Mouse (Mus musculus) urinary bladder, postnatal 14 days (tissue): ENCODE data around the gene Dlat.
A peak's percentile ranks its signal among the peaks of the same experiment; 100 is the strongest.
"Not testable (repeated sequence)": the region's sequence is repeated elsewhere in the genome, so short reads cannot be mapped to it uniquely, and the experiment has no call there.

Experiments used
- DNase-seq: peaks from one replicate; pipeline ENCODE4 v3.0.0; 2021; ENCODE audit warnings: low spot score

The Dlat gene

GRCm38 (mm10) chr9:50660431-50660830 is 851 bp upstream of the Dlat start:
- no peak for DNase-seq

GRCm38 (mm10) chr9:50658941-50659388 is 615 bp downstream of the Dlat start:
- no peak for DNase-seq

GRCm38 (mm10) chr9:50658391-50658790 is 1.2 kb downstream of the Dlat start:
- DNase-seq = no peak

DNA sequence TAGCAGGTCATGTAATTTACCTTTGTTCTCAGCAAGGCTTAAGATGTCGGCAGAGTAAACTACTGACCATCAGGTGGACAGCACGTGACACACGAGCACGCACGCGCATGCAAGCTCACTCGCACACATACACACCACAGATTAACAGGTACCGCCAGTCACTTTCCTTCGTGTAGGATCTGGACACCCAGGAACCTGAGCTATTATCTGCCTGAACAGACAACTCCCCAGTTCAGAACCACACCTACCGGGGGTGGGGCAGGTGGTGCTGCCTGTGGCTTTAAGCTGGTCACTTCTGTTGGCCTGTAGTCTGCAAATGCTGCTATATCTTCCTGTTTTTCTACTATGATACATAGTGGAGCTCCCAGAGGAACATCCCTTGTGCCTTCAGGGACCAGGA is 9.1 kb downstream of the Dlat start:
- DNase-seq = no peak

DNA sequence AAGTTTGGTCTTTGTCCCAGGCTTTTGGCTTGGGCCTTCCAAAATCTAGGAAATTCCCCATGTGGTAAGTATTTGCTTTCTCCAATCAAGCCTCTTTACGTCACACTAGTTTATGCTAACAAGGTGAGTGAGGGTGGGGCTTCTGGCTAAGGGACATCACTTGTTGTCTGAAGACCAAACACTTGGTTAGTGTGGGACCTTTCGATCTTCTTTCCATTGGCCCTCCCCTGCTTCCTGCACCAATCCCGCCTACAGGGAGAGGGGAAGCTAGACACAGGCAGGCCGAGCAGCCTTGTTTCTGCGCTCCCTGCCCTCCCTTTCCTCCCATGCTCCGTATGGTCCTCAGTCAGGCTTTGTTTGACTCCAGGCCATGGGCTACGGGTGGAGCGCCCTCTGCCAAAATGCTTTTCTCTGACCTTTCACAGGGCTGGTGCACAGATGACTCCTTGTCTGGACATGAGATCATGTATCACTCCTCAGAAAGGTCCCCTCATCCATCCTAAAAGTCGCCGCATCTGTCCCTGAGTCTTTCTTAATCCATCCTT is 12.7 kb downstream of the Dlat start:
- DNase-seq = no peak

GRCm38 (mm10) chr9:50634270-50634669 is 25.3 kb downstream of the Dlat start:
- DNase-seq = no peak

- DNase-seq = no peak
Measured at GRCm38 (mm10) chr9:50633059-50633458, 26.5 kb downstream of the Dlat start.

DNA sequence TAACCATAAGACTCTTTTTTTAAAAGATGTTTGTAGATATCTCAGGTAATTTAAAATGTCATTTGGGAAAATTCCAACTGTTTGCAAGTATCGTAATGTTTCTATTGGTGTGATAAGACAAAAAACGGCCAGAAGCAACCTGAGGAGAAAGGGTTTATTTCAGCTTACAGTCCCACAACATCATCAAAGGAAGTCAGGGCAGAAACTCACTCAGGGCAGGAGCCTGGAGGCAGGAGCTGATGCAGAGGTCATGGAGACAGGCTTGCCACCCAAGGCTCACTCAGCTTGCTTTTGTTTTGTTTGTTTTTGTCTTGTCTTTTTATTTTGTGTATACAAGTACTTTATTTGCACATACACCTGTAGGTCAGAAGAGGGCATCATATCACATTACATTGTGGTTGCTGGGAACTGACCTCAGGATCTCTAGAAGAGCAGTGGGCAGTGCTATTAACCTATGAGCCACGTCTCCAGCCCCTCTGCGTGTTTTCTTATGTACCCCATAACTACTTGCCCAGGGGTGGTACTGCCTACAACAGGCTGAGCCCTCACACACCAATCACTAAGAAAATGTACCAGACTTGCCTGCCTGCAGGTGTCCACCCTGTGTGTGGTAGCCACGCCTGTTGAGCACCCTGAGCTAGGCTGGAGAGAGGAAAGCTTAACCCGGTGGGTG is 27.4 kb downstream of the Dlat start:
- DNase-seq = no peak

DNA sequence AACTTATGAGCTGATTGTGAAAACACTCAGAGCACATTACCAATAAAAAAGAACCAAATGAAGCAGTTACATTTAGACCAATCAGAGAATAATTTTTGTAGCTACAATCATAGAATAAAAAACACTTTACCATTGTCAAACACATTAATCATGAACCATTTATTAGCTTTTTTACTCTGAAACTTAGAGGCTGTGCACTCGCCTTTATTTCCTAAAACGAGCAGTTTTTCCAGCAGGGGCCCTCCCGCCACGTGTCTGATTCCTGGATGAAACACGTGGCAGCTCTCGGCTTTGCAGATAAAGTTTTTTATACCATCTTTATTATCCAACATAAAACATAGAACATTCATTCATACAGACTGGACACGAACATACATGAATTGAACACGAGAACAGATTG is 28.7 kb downstream of the Dlat start:
- DNase-seq = not testable (repeated sequence)

GRCm38 (mm10) chr9:50617794-50618330 is 41.7 kb downstream of the Dlat start:
- DNase-seq = no peak

- peak; percentile 87 for DNase-seq
Measured at GRCm38 (mm10) chr9:50616766-50617603, 42.6 kb downstream of the Dlat start, which contains the start of the genes Pih1d2 and Nkapd1. TSS of gene Pih1d2 (plus strand) at chr9:50617321. TSS of gene Nkapd1 (minus strand) at chr9:50617464.

DNA sequence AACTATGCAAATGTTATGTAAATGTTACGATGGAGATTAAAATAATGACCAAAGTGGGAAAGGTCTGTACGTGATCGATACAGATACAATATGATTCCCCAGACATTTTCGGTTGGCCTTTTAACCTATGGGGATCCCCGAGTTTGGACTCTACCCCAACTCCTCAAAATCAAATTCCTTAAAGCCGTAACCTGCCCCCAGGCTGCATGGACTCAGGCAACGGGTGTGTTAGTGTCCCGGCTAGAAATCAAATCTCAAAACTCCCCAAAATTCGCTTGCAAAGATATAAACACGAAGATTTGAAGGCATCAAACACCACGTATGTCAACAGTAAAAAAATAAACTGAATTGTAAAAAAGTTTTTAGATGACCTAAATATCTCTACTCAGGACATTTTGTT is 43.4 kb downstream of the Dlat start:
- no peak for DNase-seq

- DNase-seq = no peak
Measured at GRCm38 (mm10) chr9:50612115-50612514, 47.5 kb downstream of the Dlat start.

GRCm38 (mm10) chr9:50604338-50604737 is 55.2 kb downstream of the Dlat start:
- no peak for DNase-seq

- no peak for DNase-seq
Measured at GRCm38 (mm10) chr9:50603998-50604324, 55.6 kb downstream of the Dlat start.

GRCm38 (mm10) chr9:50603189-50603997 is 56.2 kb downstream of the Dlat start, which contains the start of the genes Sdhd and Timm8b:
TSS of gene Sdhd (minus strand) at chr9:50603812.
TSS of gene Timm8b (plus strand) at chr9:50603910.
- peak; percentile 93 for DNase-seq

GRCm38 (mm10) chr9:50602055-50602845 is 57.3 kb downstream of the Dlat start:
- no peak for DNase-seq

- DNase-seq = no peak
Measured at GRCm38 (mm10) chr9:50601536-50601935, 58.0 kb downstream of the Dlat start.

- DNase-seq = no peak
Measured at GRCm38 (mm10) chr9:50596973-50597372, 62.6 kb downstream of the Dlat start.

GRCm38 (mm10) chr9:50594794-50595417 is 64.7 kb downstream of the Dlat start:
- DNase-seq = no peak
